Mouse (Mus musculus) retina, postnatal 7 days (tissue): Measurements from ENCODE around the gene Gpr19.

Source experiments
- DNase-seq: peaks from one replicate; pipeline ENCODE4 v3.0.0-alpha.2; 2012; ENCODE audit warnings: low read depth, low spot score

The Gpr19 gene

GRCm38 (mm10) chr6:134898095-134898965 is at the start of gene Gpr19:
Gene Gpr19 (minus strand): TSS chr6:134898578.
- DNase-seq: peak; percentile 89

- peak; percentile 53 for DNase-seq
Observed at GRCm38 (mm10) chr6:134947311-134948087, 49.1 kb upstream of the Gpr19 start.

- DNase-seq: no peak
Observed at GRCm38 (mm10) chr6:134946858-134947257, 48.5 kb upstream of the Gpr19 start.

GRCm38 (mm10) chr6:134946054-134946453 is 47.7 kb upstream of the Gpr19 start:
- DNase-seq: no peak

GRCm38 (mm10) chr6:134943759-134944407 is 45.5 kb upstream of the Gpr19 start:
- no peak for DNase-seq

GRCm38 (mm10) chr6:134939781-134940180 is 41.4 kb upstream of the Gpr19 start:
- DNase-seq: no peak

GRCm38 (mm10) chr6:134934305-134934704 is 35.9 kb upstream of the Gpr19 start:
- no peak for DNase-seq

GRCm38 (mm10) chr6:134933207-134933558 is 34.8 kb upstream of the Gpr19 start:
- DNase-seq: no peak

- no peak for DNase-seq
Observed at GRCm38 (mm10) chr6:134932486-134933206, 34.3 kb upstream of the Gpr19 start.

- DNase-seq: no peak
Observed at GRCm38 (mm10) chr6:134931146-134931545, 32.8 kb upstream of the Gpr19 start.

- DNase-seq: no peak
Observed at GRCm38 (mm10) chr6:134930383-134930782, 32.0 kb upstream of the Gpr19 start.

- DNase-seq: no peak
Observed at GRCm38 (mm10) chr6:134929926-134930325, 31.5 kb upstream of the Gpr19 start.

- no peak for DNase-seq
Observed at GRCm38 (mm10) chr6:134928889-134929310, 30.5 kb upstream of the Gpr19 start.

- peak; percentile 77 for DNase-seq
Observed at GRCm38 (mm10) chr6:134928096-134928888, 29.9 kb upstream of the Gpr19 start.

- DNase-seq: no peak
Observed at GRCm38 (mm10) chr6:134927595-134928095, 29.3 kb upstream of the Gpr19 start.

GRCm38 (mm10) chr6:134926803-134927594 is 28.6 kb upstream of the Gpr19 start:
- DNase-seq: no peak

GRCm38 (mm10) chr6:134926338-134926705 is 27.9 kb upstream of the Gpr19 start:
- no peak for DNase-seq

- DNase-seq: no peak
Observed at GRCm38 (mm10) chr6:134925673-134926337, 27.4 kb upstream of the Gpr19 start.

GRCm38 (mm10) chr6:134924262-134924661 is 25.9 kb upstream of the Gpr19 start:
- DNase-seq: no peak
